31 mouse cellular contexts compared by ENCODE assay signal in genomic region chr4:59715531-59715930, GRCm38 (mm10).
A peak's percentile ranks its signal among the peaks of the same experiment; 100 is the strongest.
DNase-seq lines count a peak whose midpoint lies in the region; ATAC-seq and TF ChIP-seq lines count a peak whose summit lies in the region.
"Had no signal": no experiment of that assay in that cellular context is flagged by ENCODE, and none has a peak within 500 bp of the region (broad histone marks: within the 10 kb centered on the region; RNA-seq: fewer than 3 reads in every experiment).

No protein-coding gene starts in this region.

- ATAC-seq in hindbrain, embryonic 13.5 days (ENCODE audit: low FRiP score) = no peak
- no peak for ATAC-seq in hindbrain, postnatal 0 days
- ATAC-seq in kidney, postnatal 0 days (replicated peaks; ENCODE audit: low FRiP score, low read depth) = no peak
- ATAC-seq in neural tube, embryonic 13.5 days (ENCODE audit: low read depth) = no peak; the same call in 1 of the 2 replicates
- ATAC-seq: forebrain, embryonic 15.5 days; inflammation-experienced regulatory T-cells, adult 6 months; lung, postnatal 0 days; Patski had no signal

- no peak for TF ChIP-seq CTCF in hindbrain, postnatal 0 days (IDR thresholded peaks at IDR 0.05; ENCODE audit: low read depth)
- TF ChIP-seq CTCF in kidney, postnatal 0 days (IDR thresholded peaks at IDR 0.05; ENCODE audit: low read depth) = no peak
- no peak for TF ChIP-seq CTCF in kidney, adult 2 months (conservative IDR thresholded peaks at IDR 0.05; ENCODE audit: insufficient read depth, insufficient read length, low read depth, low read length)

- H3K27me3 ChIP-seq in hindbrain, embryonic 13.5 days = no peaks in the 10 kb centered on the region
- no peaks in the 10 kb centered on the region for H3K27me3 ChIP-seq in hindbrain, postnatal 0 days (ENCODE audit: insufficient read depth, low read length)
- no peaks in the 10 kb centered on the region for H3K27me3 ChIP-seq in kidney, postnatal 0 days (ENCODE audit: insufficient read depth, low read length)
- H3K27me3 ChIP-seq in kidney, adult 2 months (replicated peaks; ENCODE audit: control insufficient read depth, insufficient read depth, low read length) = no peaks in the 10 kb centered on the region
- no peaks in the 10 kb centered on the region for H3K27me3 ChIP-seq in neural tube, embryonic 13.5 days
- H3K27me3 ChIP-seq: CH12.LX; embryonic facial prominence, embryonic 12.5 days; forebrain, embryonic 15.5 days; heart, embryonic 15.5 days; limb, embryonic 15.5 days; liver, embryonic 13.5 days; megakaryocyte, embryonic 14.5 days; Patski; stomach, embryonic 15.5 days had no signal

- H3K36me3 ChIP-seq in hindbrain, embryonic 13.5 days = peaks cover 10% of the 10 kb centered on the region
- no peaks in the 10 kb centered on the region for H3K36me3 ChIP-seq in hindbrain, postnatal 0 days (ENCODE audit: insufficient read depth, low read length)
- H3K36me3 ChIP-seq in kidney, postnatal 0 days (ENCODE audit: insufficient read depth, low read length) = no peaks in the 10 kb centered on the region; the same call in 1 of the 2 replicates
- H3K36me3 ChIP-seq in kidney, adult 2 months (ENCODE audit: control insufficient read depth, insufficient read depth, low read length) = no peaks in the 10 kb centered on the region
- H3K36me3 ChIP-seq in neural tube, embryonic 13.5 days = peaks cover 8% of the 10 kb centered on the region
- H3K36me3 ChIP-seq: forebrain, embryonic 15.5 days; stomach, embryonic 15.5 days had no signal

- H3K4me2 ChIP-seq in hindbrain, embryonic 13.5 days = no peak overlapping the region
- H3K4me2 ChIP-seq in hindbrain, postnatal 0 days (ENCODE audit: low read depth, low read length) = no peak overlapping the region
- H3K4me2 ChIP-seq in kidney, postnatal 0 days (ENCODE audit: low read length) = no peak overlapping the region
- H3K4me2 ChIP-seq in neural tube, embryonic 13.5 days = no peak overlapping the region
- H3K4me2 ChIP-seq: embryonic facial prominence, embryonic 12.5 days; forebrain, embryonic 15.5 days; heart, embryonic 15.5 days; limb, embryonic 15.5 days; liver, embryonic 13.5 days; stomach, embryonic 15.5 days had no signal

- 66% methylated on average over 3 of the region's 3 CpGs for WGBS in hindbrain, embryonic 13.5 days
- 77% methylated on average over 3 of the region's 3 CpGs for WGBS in hindbrain, postnatal 0 days
- WGBS in kidney, postnatal 0 days = 65% methylated on average over 3 of the region's 3 CpGs
- WGBS in kidney, adult 2 months = 90% methylated on average over 3 of the region's 3 CpGs
- WGBS in neural tube, embryonic 13.5 days = 55% methylated on average over 3 of the region's 3 CpGs

- no peak for TF ChIP-seq POLR2A in kidney, adult 2 months (IDR thresholded peaks at IDR 0.05; ENCODE audit: low read depth, low read length)

- no peaks in the 10 kb centered on the region for H3K9me3 ChIP-seq in hindbrain, embryonic 13.5 days
- H3K9me3 ChIP-seq in hindbrain, postnatal 0 days (ENCODE audit: low read length) = no peaks in the 10 kb centered on the region
- no peaks in the 10 kb centered on the region for H3K9me3 ChIP-seq in kidney, postnatal 0 days (replicated peaks; ENCODE audit: low read length)
- no peaks in the 10 kb centered on the region for H3K9me3 ChIP-seq in neural tube, embryonic 13.5 days
- H3K9me3 ChIP-seq: embryonic facial prominence, embryonic 12.5 days; forebrain, embryonic 15.5 days; heart, embryonic 10.5 days; heart, embryonic 15.5 days; limb, embryonic 10.5 days; limb, embryonic 15.5 days; liver, embryonic 13.5 days; megakaryocyte, embryonic 14.5 days; stomach, embryonic 15.5 days had no signal

- H3K4me1 ChIP-seq in hindbrain, embryonic 13.5 days (replicated peaks) = peaks cover 81% of the 10 kb centered on the region
- H3K4me1 ChIP-seq in hindbrain, postnatal 0 days (ENCODE audit: insufficient read depth, low read length) = peaks cover 6% of the 10 kb centered on the region; the same call in 1 of the 2 replicates
- peaks cover 23% of the 10 kb centered on the region for H3K4me1 ChIP-seq in kidney, postnatal 0 days (replicated peaks; ENCODE audit: insufficient read depth, low read length)
- H3K4me1 ChIP-seq in kidney, adult 2 months (ENCODE audit: control insufficient read depth, insufficient read depth, low read length) = peaks cover 21% of the 10 kb centered on the region
- peaks cover 92% of the 10 kb centered on the region for H3K4me1 ChIP-seq in neural tube, embryonic 13.5 days (replicated peaks)

- no peak overlapping the region for H3K4me3 ChIP-seq in hindbrain, embryonic 13.5 days
- no peak overlapping the region for H3K4me3 ChIP-seq in hindbrain, postnatal 0 days (ENCODE audit: low read length)
- no peak overlapping the region for H3K4me3 ChIP-seq in kidney, postnatal 0 days (replicated peaks; ENCODE audit: low read depth, low read length)
- no peak overlapping the region for H3K4me3 ChIP-seq in kidney, adult 2 months (ENCODE audit: insufficient read depth, low read depth, low read length)
- no peak overlapping the region for H3K4me3 ChIP-seq in neural tube, embryonic 13.5 days
- H3K4me3 ChIP-seq: embryonic facial prominence, embryonic 12.5 days; forebrain, embryonic 15.5 days; heart, embryonic 10.5 days; heart, embryonic 15.5 days; limb, embryonic 10.5 days; limb, embryonic 15.5 days; liver, embryonic 13.5 days; megakaryocyte, embryonic 14.5 days; stomach, embryonic 15.5 days had no signal

- H3K9ac ChIP-seq in hindbrain, embryonic 13.5 days = no peak overlapping the region
- no peak overlapping the region for H3K9ac ChIP-seq in hindbrain, postnatal 0 days (replicated peaks; ENCODE audit: low read length)
- no peak overlapping the region for H3K9ac ChIP-seq in kidney, postnatal 0 days (ENCODE audit: low read depth, low read length)
- H3K9ac ChIP-seq in neural tube, embryonic 13.5 days = no peak overlapping the region
- H3K9ac ChIP-seq: embryonic facial prominence, embryonic 12.5 days; forebrain, embryonic 15.5 days; heart, embryonic 15.5 days; limb, embryonic 15.5 days; liver, embryonic 13.5 days; stomach, embryonic 15.5 days had no signal

- DNase-seq in hindbrain, postnatal 0 days (ENCODE audit: low spot score) = no peak
- no peak for DNase-seq in kidney, postnatal 0 days (ENCODE audit: low spot score)
- DNase-seq in kidney, adult 2 months = no peak
- no peak for DNase-seq in neural tube, embryonic 10.5 days (ENCODE audit: extremely low spot score, low spot score)
- no peak for DNase-seq in spleen, postnatal 10 days (ENCODE audit: low spot score in 2 of 2)
- DNase-seq: adrenal gland, postnatal 14 days; cerebellum, adult 11-12 months; cerebellum, adult 9-11 months; embryo, embryonic 11 days; gastrocnemius, postnatal 25 days; kidney, adult 9 months; layer of hippocampus, adult 9-11 months; liver, embryonic 13.5 days; lung, adult 18-20 months; lung, postnatal 4 days; right cerebral cortex, postnatal 14 days; thymus, postnatal 14 days had no signal

- peak overlapping the region; percentile 2 for H3K27ac ChIP-seq in hindbrain, embryonic 13.5 days
- no peak overlapping the region for H3K27ac ChIP-seq in hindbrain, postnatal 0 days
- H3K27ac ChIP-seq in kidney, postnatal 0 days = peak overlapping the region; percentile 3; the same call in 1 of the 2 replicates
- H3K27ac ChIP-seq in kidney, adult 2 months (ENCODE audit: insufficient read depth, low read depth, low read length) = no peak overlapping the region
- peak overlapping the region; percentile 62; the same call in 1 of the 2 replicates for H3K27ac ChIP-seq in neural tube, embryonic 13.5 days (replicated peaks)
- H3K27ac ChIP-seq: embryonic facial prominence, embryonic 12.5 days; forebrain, embryonic 15.5 days; heart, embryonic 10.5 days; heart, embryonic 15.5 days; limb, embryonic 10.5 days; limb, embryonic 15.5 days; stomach, embryonic 15.5 days had no signal

Comparison
In these comparisons a context has a peak if more than half of its experiments do, and no peak if none do; other contexts are left out.
1. H3K27ac ChIP-seq: peak in hindbrain, embryonic 13.5 days (single experiment), kidney, postnatal 0 days (single experiment) and neural tube, embryonic 13.5 days (single experiment); none in hindbrain, postnatal 0 days (single experiment) and kidney, adult 2 months (single experiment).